Comparison of ENCODE assay signal across 8 mouse cellular contexts in genomic region chr6:134065018-134065725, GRCm38 (mm10). TPM values are rescaled to one million over a fixed set of nuclear protein-coding genes. Genes with fewer than 3 reads are reported as not detected.
DNase-seq lines count a peak whose midpoint lies in the region; ATAC-seq and TF ChIP-seq lines count a peak whose summit lies in the region.
"Had no signal": no experiment of that assay in that cellular context is flagged by ENCODE, and none has a peak within 500 bp of the region (broad histone marks: within the 10 kb centered on the region; RNA-seq: fewer than 3 reads in every experiment).

No protein-coding gene starts in this region.

- TF ChIP-seq CTCF in MEL (IDR thresholded peaks at IDR 0.05 in 2 of 3, conservative IDR thresholded peaks at IDR 0.05 in 1 of 3; ENCODE audit: control insufficient read depth in 1 of 3, insufficient read depth in 1 of 3, low read depth in 2 of 3, low read length in 3 of 3, poor library complexity in 1 of 3, severe bottlenecking in 1 of 3), result no peak

- no peak for TF ChIP-seq POLR2A in MEL (IDR thresholded peaks at IDR 0.05; ENCODE audit: control insufficient read depth in 1 of 2, insufficient read depth in 1 of 2, low read depth in 1 of 2, low read length in 2 of 2, poor library complexity in 1 of 2)

- no peak overlapping the region for H3K4me3 ChIP-seq in liver, embryonic 15.5 days (replicated peaks)
- no peak overlapping the region for H3K4me3 ChIP-seq in liver, embryonic 12.5 days
- 0 out of 4 replicates have a peak overlapping the region, but pooled peaks of 1 of the 2 experiments have one; percentile 15 for H3K4me3 ChIP-seq in MEL (ENCODE audit: control insufficient read depth in 1 of 2, insufficient read depth in 1 of 2, low read depth in 2 of 2, low read length in 2 of 2)

- H3K4me2 ChIP-seq in liver, embryonic 15.5 days, result no peak overlapping the region
- H3K4me2 ChIP-seq in liver, embryonic 12.5 days, result no peak overlapping the region

- DNase-seq in MEL (ENCODE audit: low read depth, low spot score) (peak; percentile 91), adipocyte (ENCODE audit: low spot score) (no peak)
- DNase-seq in kidney, postnatal 36 days, result peak; percentile 57 to 65
- DNase-seq in monocyte, adult 2 months (ENCODE audit: low read depth in 1 of 2, low spot score in 2 of 2), result peak; percentile 45 to 65
- DNase-seq in cerebellum, adult 11 months, result no peak
- DNase-seq: gastrocnemius, postnatal 10 days had no signal

- no peak for ATAC-seq in liver, embryonic 15.5 days (ENCODE audit: insufficient read depth)
- ATAC-seq in liver, embryonic 12.5 days, result no peak

- H3K79me2 ChIP-seq in MEL (ENCODE audit: control insufficient read depth, insufficient read depth, low read length, poor library complexity), result peaks cover 32% of the 10 kb centered on the region

- H3K9ac ChIP-seq in liver, embryonic 15.5 days, result no peak overlapping the region
- H3K9ac ChIP-seq in liver, embryonic 12.5 days, result no peak overlapping the region
- H3K9ac ChIP-seq in MEL (ENCODE audit: control insufficient read depth, low read depth, low read length, poor library complexity, severe bottlenecking), result no peak overlapping the region

- no peaks in the 10 kb centered on the region for H3K9me3 ChIP-seq in liver, embryonic 15.5 days (replicated peaks)
- H3K9me3 ChIP-seq in liver, embryonic 12.5 days (replicated peaks), result no peaks in the 10 kb centered on the region
- no peaks in the 10 kb centered on the region for H3K9me3 ChIP-seq in MEL (replicated peaks; ENCODE audit: insufficient read depth, low read length)

- WGBS in liver, embryonic 15.5 days (ENCODE audit: insufficient replicate concordance), result 44% methylated on average over 11 of the region's 11 CpGs
- 52% methylated on average over 11 of the region's 11 CpGs for WGBS in liver, embryonic 12.5 days (ENCODE audit: insufficient replicate concordance)

- no peak for TF ChIP-seq RAD21 in MEL (IDR thresholded peaks at IDR 0.05; ENCODE audit: low read depth, low read length)

- no peaks in the 10 kb centered on the region for H3K27me3 ChIP-seq in liver, embryonic 15.5 days
- no peaks in the 10 kb centered on the region for H3K27me3 ChIP-seq in liver, embryonic 12.5 days (replicated peaks)
- H3K27me3 ChIP-seq in MEL (ENCODE audit: control insufficient read depth in 1 of 2, insufficient read depth in 2 of 2, low read length in 2 of 2), result no peaks in the 10 kb centered on the region

- TF ChIP-seq EP300 in MEL (IDR thresholded peaks at IDR 0.05; ENCODE audit: low read depth in 1 of 2, low read length in 2 of 2), result peak; percentile 58 to 67

- no peaks in the 10 kb centered on the region for H3K36me3 ChIP-seq in liver, embryonic 15.5 days (replicated peaks)
- peaks cover 5% of the 10 kb centered on the region for H3K36me3 ChIP-seq in liver, embryonic 12.5 days
- H3K36me3 ChIP-seq in MEL (ENCODE audit: control insufficient read depth in 1 of 2, insufficient read depth in 2 of 2, low read length in 2 of 2), result peaks cover 12 to 15% of the 10 kb centered on the region in 2 experiments

- peak overlapping the region; percentile 55; the same call in 1 of the 2 replicates for H3K27ac ChIP-seq in liver, embryonic 15.5 days (replicated peaks)
- H3K27ac ChIP-seq in liver, embryonic 12.5 days, result no peak overlapping the region
- peak overlapping the region; percentile 54 for H3K27ac ChIP-seq in MEL (ENCODE audit: control insufficient read depth, low read depth, low read length)

- H3K4me1 ChIP-seq in liver, embryonic 15.5 days (replicated peaks), result peaks cover 7% of the 10 kb centered on the region; the same call in 1 of the 2 replicates
- peaks cover 47% of the 10 kb centered on the region for H3K4me1 ChIP-seq in liver, embryonic 12.5 days
- peaks cover 8 to 13% of the 10 kb centered on the region in 2 experiments for H3K4me1 ChIP-seq in MEL (ENCODE audit: control insufficient read depth in 1 of 2, insufficient read depth in 2 of 2, low read length in 2 of 2)

TF ChIP-seq in MEL, 35 proteins besides CTCF, POLR2A, EP300 and RAD21:
- TF ChIP-seq ELF1 (IDR thresholded peaks at IDR 0.05; ENCODE audit: low read depth, low read length) (peak; percentile 64; the same call in 1 of the 2 replicates), SIN3A (IDR thresholded peaks at IDR 0.05; ENCODE audit: low read length) (peak; percentile 58; the same call in 1 of the 2 replicates), NRF1 (IDR thresholded peaks at IDR 0.05; ENCODE audit: insufficient read depth, low read depth, low read length, poor library complexity, severe bottlenecking) (no peak), RCOR1 (IDR thresholded peaks at IDR 0.05; ENCODE audit: low read depth, low read length) (peak; percentile 64), MYB (IDR thresholded peaks at IDR 0.05; ENCODE audit: low read depth, low read length) (peak; percentile 10; the same call in 1 of the 2 replicates), HCFC1 (IDR thresholded peaks at IDR 0.05; ENCODE audit: low read depth, low read length) (peak; percentile 46), MAZ (IDR thresholded peaks at IDR 0.05; ENCODE audit: low read depth, low read length) (no peak), GATA1 (IDR thresholded peaks at IDR 0.05; ENCODE audit: low read depth, low read length) (peak; percentile 55; the same call in 1 of the 2 replicates), ETS1 (IDR thresholded peaks at IDR 0.05; ENCODE audit: low read depth, low read length) (peak; percentile 58)

RNA-seq across cellular contexts. Expression of gene Etv6, which starts 29.7 kb away (rescaled TPM):
- polyA plus RNA-seq in liver, embryonic 15.5 days (2015; fragmentation: Nextera tagmentation; extraction: Ambion mirVana), result 3.0 and 3.8 TPM in 2 replicates
- 6.7 and 7.9 TPM in 2 replicates for polyA plus RNA-seq in liver, embryonic 12.5 days (2016; fragmentation: Nextera tagmentation; extraction: Ambion mirVana)
- total RNA-seq in MEL (2012; rRNA removed), result 12.6 and 12.9 TPM in 2 replicates
- 10 to 100 TPM in 1 of 2 experiments, not detected in 1; 25.9 TPM for polyA plus RNA-seq in MEL (2012; ENCODE audit: insufficient read depth in 1 of 2, insufficient read length in 2 of 2, low read depth in 1 of 2, low replicate concordance in 2 of 2, missing spikeins in 1 of 2)

Comparison
In these comparisons a context has a peak if more than half of its experiments do, and no peak if none do; other contexts are left out.
1. DNase-seq: peak in MEL (single experiment), kidney, postnatal 36 days (2 of 2) and monocyte, adult 2 months (2 of 2); none in cerebellum, adult 11 months (single experiment) and adipocyte (single experiment).